Mouse (Mus musculus) lung, adult 2 months (tissue): Measurements from ENCODE around the gene Zbed6.

Source experiments
- CTCF ChIP-seq: fragments of 200-500 bp; IDR thresholded peaks from 2 replicates; pipeline ENCODE4 v1.5.1; 2011; ENCODE audit warnings: mild to moderate bottlenecking, low read length, control low read depth; ENCODE audit not compliant: insufficient read depth
- POLR2A ChIP-seq: fragments of 200-500 bp; IDR thresholded peaks from 2 replicates; pipeline ENCODE4 v1.6.1; 2011; ENCODE audit warnings: low read depth, mild to moderate bottlenecking, control low read depth, low read length, borderline replicate concordance; ENCODE audit errors: extremely low read depth

DNA sequence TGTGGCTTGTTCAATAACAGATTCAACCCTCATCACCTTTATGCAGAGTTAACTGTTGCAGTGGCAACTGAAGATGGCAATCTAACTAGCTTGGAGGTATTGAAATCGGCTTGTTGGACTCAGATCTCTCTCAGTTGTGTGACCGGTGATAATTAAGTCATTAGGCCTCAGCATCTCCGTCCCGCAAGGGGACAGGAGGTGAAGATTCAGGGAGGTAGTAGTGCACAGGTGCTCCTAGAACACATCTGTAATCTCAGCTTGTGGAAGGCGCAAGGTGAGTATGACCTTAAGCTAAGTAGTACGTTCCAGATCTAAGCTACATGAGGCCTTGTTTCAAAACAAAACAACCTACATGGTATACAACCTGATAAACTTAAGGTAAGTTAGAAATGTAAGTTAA is 50.1 kb downstream of the Zbed6 start:
- TF ChIP-seq POLR2A (no peak), CTCF (no peak)
